Mouse (Mus musculus): Measurements from ENCODE around the gene Pmm2.

- TF ChIP-seq CTCF (IDR thresholded peaks at IDR 0.05; ENCODE audit: control insufficient read depth, insufficient read depth, insufficient replicate concordance, low read depth, low read length): no peak
- no peak for TF ChIP-seq POLR2A (IDR thresholded peaks at IDR 0.05; ENCODE audit: control insufficient read depth, low read depth, low read length)
Observed at GRCm38 (mm10) chr16:8663606-8664539, 26.4 kb downstream of the Pmm2 start.
